Mouse (Mus musculus) heart, postnatal 0 days (tissue): ENCODE measurements around the gene Abcg4. TPM values are rescaled to one million over a fixed set of nuclear protein-coding genes. Genes with fewer than 3 reads are reported as not detected.

Experiments
- ATAC-seq: fragments of 200-750 bp; cut with Nextera tagmentation; 2 replicates; pipeline ENCODE4 v1.8.0; 2017; ENCODE audit warnings: low read depth, moderate number of reproducible peaks, moderate library complexity; ENCODE audit not compliant: insufficient read depth
- DNase-seq: peaks from one replicate; pipeline ENCODE4 v3.0.0-alpha.2; 2016; ENCODE audit warnings: low spot score
- H3K27ac ChIP-seq: fragments of 300-500 bp; sonication (generic); 2 replicates; pipeline ENCODE4 v1.5.1; 2014; ENCODE audit warnings: low read depth, mild to moderate bottlenecking
- H3K27me3 ChIP-seq: fragments of 300-500 bp; sonication (generic); 2 replicates; pipeline ENCODE4 v1.6.1; 2014; ENCODE audit warnings: low read length, mixed read lengths; ENCODE audit not compliant: control insufficient read depth, insufficient read depth
- H3K36me3 ChIP-seq: fragments of 300-500 bp; sonication (generic); replicated peaks from 2 replicates; pipeline ENCODE4 v1.6.1; 2014; ENCODE audit warnings: low read length, mixed read lengths; ENCODE audit not compliant: control insufficient read depth, insufficient read depth
- H3K4me1 ChIP-seq: fragments of 300-500 bp; sonication (generic); 2 replicates; pipeline ENCODE4 v1.6.1; 2014; ENCODE audit warnings: antibody characterized with exemption; ENCODE audit not compliant: control insufficient read depth, insufficient read depth
- H3K4me2 ChIP-seq: fragments of 300-500 bp; sonication (generic); 2 replicates; pipeline ENCODE4 v1.6.1; 2014; ENCODE audit warnings: low read depth, mild to moderate bottlenecking, low read length, moderate library complexity
- H3K4me3 ChIP-seq: fragments of 300-500 bp; sonication (generic); 2 replicates; pipeline ENCODE4 v1.5.1; 2014; ENCODE audit warnings: low read depth, low read length
- H3K9ac ChIP-seq: fragments of 300-500 bp; sonication (generic); replicated peaks from 2 replicates; pipeline ENCODE4 v1.6.1; 2014; ENCODE audit warnings: low read depth, low read length, mixed read lengths
- H3K9me3 ChIP-seq: fragments of 300-500 bp; sonication (generic); replicated peaks from 2 replicates; pipeline ENCODE4 v1.6.1; 2016; ENCODE audit warnings: low read length; ENCODE audit not compliant: control insufficient read depth
- CTCF ChIP-seq: IDR thresholded peaks from 2 replicates; pipeline ENCODE4 v1.5.1; 2016; ENCODE audit warnings: antibody characterized with exemption, control low read depth, low read depth
- EP300 ChIP-seq: IDR thresholded peaks from 2 replicates; pipeline ENCODE4 v1.6.1; 2016; ENCODE audit warnings: antibody characterized with exemption, low read depth
- WGBS: fragments of 180-500 bp; shearing (Covaris S2); extraction: QIAGEN DNeasy Blood & Tissue Kit; methylation state at CpG from one replicate; pipeline ENCODE4 v1.1.7; 2014; 5-methylcytosine and 5-hydroxymethylcytosine counted together
- polyA plus RNA-seq: library from polyadenylated mRNA; unstranded; fragments of >200 nt; fragmentation: Nextera tagmentation; extraction: Ambion mirVana; gene quantifications from 2 replicates; pipeline ENCODE4 v1.2.1, GENCODE M21; 2015
- total RNA-seq: library from RNA; depleted of rRNA; stranded (reverse); fragments of >200 nt; gene quantifications from 2 replicates; pipeline ENCODE4 v1.2.3, GENCODE M21; 2014; ENCODE audit warnings: low replicate concordance

Abcg4 gene
- total and polyA plus RNA-seq, 2 experiments from 2014 or later: 0.49 to 2.1 TPM

DNA sequence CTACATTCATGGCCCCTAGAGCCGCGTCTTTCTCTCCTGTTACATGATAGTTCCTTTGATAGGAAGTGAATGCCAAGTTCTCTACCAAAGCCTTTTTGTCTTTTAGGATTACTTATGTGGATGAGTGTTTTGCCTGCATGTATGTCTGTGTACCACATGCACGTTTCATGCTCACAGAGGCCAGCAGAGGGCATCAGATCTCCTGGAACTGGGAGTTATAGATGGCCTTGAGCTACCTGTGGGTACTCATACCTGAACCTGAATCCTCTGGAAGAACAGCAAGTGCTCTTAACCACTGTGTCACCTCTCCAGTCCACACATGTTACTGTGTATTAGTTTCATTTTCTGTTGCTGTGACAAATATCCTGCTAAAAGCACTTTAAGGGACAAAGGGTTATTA, 4.1 kb upstream of the Abcg4 start:
- no peak overlapping the region for H3K4me3 ChIP-seq
- H3K9ac ChIP-seq: no peak overlapping the region
- peaks cover 11% of the 10 kb centered on the region; the same call in 1 of the 2 replicates for H3K27me3 ChIP-seq
- ATAC-seq (no peak), DNase-seq (peak; percentile 31)
- H3K36me3 ChIP-seq: peaks cover 63% of the 10 kb centered on the region
- WGBS: 68% methylated on average over 3 of the region's 3 CpGs
- H3K4me1 ChIP-seq: peaks cover 17% of the 10 kb centered on the region
- no peak overlapping the region for H3K4me2 ChIP-seq
- no peak overlapping the region for H3K27ac ChIP-seq
- no peaks in the 10 kb centered on the region for H3K9me3 ChIP-seq
- TF ChIP-seq CTCF: peak; percentile 61
- no peak for TF ChIP-seq EP300

DNA sequence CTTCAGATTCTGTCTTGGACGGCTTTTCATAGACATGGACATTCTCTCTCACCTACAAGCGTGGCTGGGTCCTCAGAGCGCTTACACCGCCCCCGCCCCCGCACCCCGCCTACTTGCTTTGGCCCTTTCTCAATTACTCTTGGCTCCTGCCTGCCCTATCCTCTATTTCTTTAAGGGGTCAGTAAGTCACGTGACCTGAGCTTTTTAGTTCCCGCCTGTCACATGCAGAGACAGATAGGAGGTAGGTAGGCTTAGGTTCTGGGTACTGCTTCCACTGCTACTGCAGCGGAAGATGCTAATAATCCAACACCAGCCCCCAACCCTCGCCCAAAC, 510 bp upstream of the Abcg4 start:
- peaks cover 25% of the 10 kb centered on the region; the same call in 1 of the 2 replicates for H3K27me3 ChIP-seq
- DNase-seq (no peak), ATAC-seq (peak; percentile 31)
- H3K36me3 ChIP-seq: peaks cover 32% of the 10 kb centered on the region
- peaks cover 19% of the 10 kb centered on the region for H3K4me1 ChIP-seq
- H3K27ac ChIP-seq: no peak overlapping the region
- 11% methylated on average over 11 of the region's 11 CpGs for WGBS
- 0 out of 2 replicates have a peak overlapping the region, but pooled peaks have one; percentile 58 for H3K9ac ChIP-seq
- H3K4me2 ChIP-seq: peak overlapping the region; percentile 80
- no peaks in the 10 kb centered on the region for H3K9me3 ChIP-seq
- H3K4me3 ChIP-seq: peak overlapping the region; percentile 52; the same call in 1 of the 2 replicates
- TF ChIP-seq CTCF: no peak
- no peak for TF ChIP-seq EP300

DNA sequence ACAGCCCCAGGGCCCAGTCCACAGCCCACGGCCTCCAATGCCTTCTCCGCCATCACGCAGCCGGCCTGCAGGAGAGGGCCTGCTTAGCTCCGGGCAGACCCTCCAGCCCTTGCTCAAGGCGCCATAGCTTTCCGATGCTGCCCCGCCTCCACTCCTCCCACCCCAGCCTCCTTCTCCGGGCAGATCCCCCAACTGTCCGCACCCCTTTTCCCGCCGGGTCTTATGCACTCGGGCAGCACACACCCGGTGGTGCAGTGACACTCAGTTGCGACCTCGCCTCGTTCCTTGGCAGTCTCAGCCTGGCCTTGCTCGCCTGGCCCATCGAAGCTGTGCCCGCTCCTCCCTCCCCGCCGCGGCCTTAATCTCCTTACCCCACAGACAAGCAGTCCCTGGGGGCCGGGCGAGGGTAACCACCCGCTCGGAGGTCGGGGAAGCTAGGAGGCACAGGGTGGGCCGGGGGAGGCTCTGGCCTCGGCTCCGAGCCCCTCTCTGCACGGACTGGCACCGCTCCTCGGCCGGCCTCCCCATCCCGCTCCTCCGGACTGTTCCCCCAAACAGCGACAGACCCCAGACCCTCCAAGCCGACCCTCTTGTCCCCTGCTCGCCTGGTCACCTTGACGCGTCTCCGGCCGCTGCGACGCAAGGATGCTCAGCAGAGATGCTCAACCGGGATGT, 877 bp downstream of the Abcg4 start:
- Histone ChIP-seq H3K9me3 (no peaks in the 10 kb centered on the region), H3K4me3 (peak overlapping the region; percentile 52), H3K36me3 (peaks cover 18% of the 10 kb centered on the region; the same call in 1 of the 2 replicates), H3K4me2 (peak overlapping the region; percentile 80), H3K4me1 (peaks cover 19% of the 10 kb centered on the region), H3K27me3 (peaks cover 25% of the 10 kb centered on the region; the same call in 1 of the 2 replicates), H3K9ac (peak overlapping the region; percentile 58), H3K27ac (no peak overlapping the region)
- WGBS: 1% methylated on average over 47 of the region's 47 CpGs
- ATAC-seq: 0 out of 2 replicates have a peak, but pooled peaks have one; percentile 19
- no peak for TF ChIP-seq EP300
- no peak for TF ChIP-seq CTCF
- no peak for DNase-seq

GRCm38 (mm10) chr9:44287003-44287400, 1.4 kb downstream of the Abcg4 start:
- no peak overlapping the region for H3K9ac ChIP-seq
- H3K9me3 ChIP-seq: no peaks in the 10 kb centered on the region
- peak overlapping the region; percentile 52 for H3K4me3 ChIP-seq
- peak overlapping the region; percentile 80 for H3K4me2 ChIP-seq
- TF ChIP-seq EP300: no peak
- TF ChIP-seq CTCF: no peak
- H3K27me3 ChIP-seq: peaks cover 25% of the 10 kb centered on the region; the same call in 1 of the 2 replicates
- peaks cover 19% of the 10 kb centered on the region for H3K4me1 ChIP-seq
- DNase-seq (no peak), ATAC-seq (0 out of 2 replicates have a peak, but pooled peaks have one; percentile 2)
- peaks cover 13% of the 10 kb centered on the region; the same call in 1 of the 2 replicates for H3K36me3 ChIP-seq
- H3K27ac ChIP-seq: no peak overlapping the region
- WGBS: 25% methylated on average over 11 of the region's 11 CpGs

DNA sequence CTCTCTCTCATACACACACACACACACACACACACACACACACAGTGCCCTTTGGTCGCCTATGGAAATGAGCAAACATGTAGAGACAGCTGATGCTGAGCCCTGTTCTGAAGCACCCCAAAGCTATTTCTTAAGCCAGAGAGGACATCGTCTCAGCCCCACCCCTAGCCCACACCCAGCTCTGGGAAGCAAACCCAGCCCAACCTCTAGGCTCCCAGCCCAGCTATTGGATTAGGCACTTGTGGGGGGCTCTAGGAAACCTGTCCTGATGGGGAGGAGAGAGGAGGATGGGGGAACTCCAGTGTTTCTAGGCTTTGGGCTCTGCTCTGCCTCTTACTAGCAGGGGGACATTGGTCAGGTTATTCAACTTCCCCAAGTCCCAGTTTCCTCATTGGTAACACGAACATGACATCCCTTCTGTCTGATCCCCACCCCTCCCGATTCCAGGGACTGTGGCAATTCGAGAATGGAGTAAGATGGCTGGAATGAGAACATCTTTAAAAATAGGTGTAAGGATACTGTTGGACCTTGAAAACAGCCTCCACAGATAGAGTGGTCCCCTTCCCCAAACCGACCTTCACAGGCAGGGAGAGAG, 2.1 kb downstream of the Abcg4 start:
- ATAC-seq (no peak), DNase-seq (no peak)
- Histone ChIP-seq H3K27ac (no peak overlapping the region), H3K4me1 (peaks cover 19% of the 10 kb centered on the region), H3K4me2 (no peak overlapping the region), H3K9me3 (no peaks in the 10 kb centered on the region), H3K9ac (no peak overlapping the region), H3K36me3 (peaks cover 8% of the 10 kb centered on the region; the same call in 1 of the 2 replicates), H3K27me3 (peaks cover 25% of the 10 kb centered on the region; the same call in 1 of the 2 replicates), H3K4me3 (no peak overlapping the region)
- TF ChIP-seq CTCF: no peak
- TF ChIP-seq EP300: no peak
- WGBS: 19% methylated on average over 6 of the region's 6 CpGs
